Mouse (Mus musculus) forebrain, embryonic 14.5 days (tissue): ENCODE results near the gene Cwc25. TPM values are rescaled to one million over a fixed set of nuclear protein-coding genes. Genes with fewer than 3 reads are reported as not detected.

ENCODE experiments used
- ATAC-seq: fragments of 200-750 bp; cut with Nextera tagmentation; 2 replicates; pipeline ENCODE4 v1.8.0; 2017; ENCODE audit warnings: mild to moderate bottlenecking, moderate library complexity
- DNase-seq: peaks from one replicate; pipeline ENCODE4 v3.0.0-alpha.2; 2015; ENCODE audit warnings: low spot score
- H3K27ac ChIP-seq: fragments of 300-500 bp; sonication (generic); 2 replicates; pipeline ENCODE4 v1.5.1; 2014; ENCODE audit warnings: low read depth, mild to moderate bottlenecking, control low read depth, low read length, moderate library complexity
- H3K27me3 ChIP-seq: fragments of 300-500 bp; sonication (generic); replicated peaks from 2 replicates; pipeline ENCODE4 v1.6.1; 2014; ENCODE audit warnings: low read length, control low read depth, mixed read lengths; ENCODE audit not compliant: control insufficient read depth, insufficient read depth
- H3K36me3 ChIP-seq: fragments of 300-500 bp; sonication (generic); 2 replicates; pipeline ENCODE4 v1.6.1; 2014; ENCODE audit warnings: low read length, control low read depth; ENCODE audit not compliant: control insufficient read depth, insufficient read depth
- H3K4me1 ChIP-seq: fragments of 300-500 bp; sonication (generic); 2 replicates; pipeline ENCODE4 v1.6.1; 2014; ENCODE audit warnings: antibody characterized with exemption, low read length, control low read depth; ENCODE audit not compliant: control insufficient read depth, insufficient read depth
- H3K4me2 ChIP-seq: fragments of 300-500 bp; sonication (generic); 2 replicates; pipeline ENCODE4 v1.6.1; 2014; ENCODE audit warnings: mild to moderate bottlenecking, control low read depth, low read length
- H3K4me3 ChIP-seq: fragments of 300-500 bp; sonication (generic); 2 replicates; pipeline ENCODE4 v1.5.1; 2014; ENCODE audit warnings: low read depth, low read length, control low read depth
- H3K9ac ChIP-seq: fragments of 300-500 bp; sonication (generic); 2 replicates; pipeline ENCODE4 v1.6.1; 2014; ENCODE audit warnings: mild to moderate bottlenecking, low read length, control low read depth, moderate library complexity
- H3K9me3 ChIP-seq: fragments of 300-500 bp; sonication (generic); replicated peaks from 2 replicates; pipeline ENCODE4 v1.6.1; 2016; ENCODE audit warnings: low read length, control low read depth, mixed read lengths; ENCODE audit not compliant: control insufficient read depth
- WGBS: fragments of 180-500 bp; shearing (Covaris S2); extraction: QIAGEN DNeasy Blood & Tissue Kit; methylation state at CpG from one replicate; pipeline ENCODE4 v1.1.7; 2014; 5-methylcytosine and 5-hydroxymethylcytosine counted together
- polyA plus RNA-seq: library from polyadenylated mRNA; unstranded; fragments of >200 nt; fragmentation: Nextera tagmentation; extraction: Ambion mirVana; gene quantifications from 2 replicates; pipeline ENCODE4 v1.2.1, GENCODE M21; 2014

Gene Cwc25
- polyA plus RNA-seq = 9.9 and 11.1 TPM in 2 replicates

- WGBS = 1% methylated on average over 38 of the region's 38 CpGs
- peaks cover 9% of the 10 kb centered on the region for H3K4me1 ChIP-seq
- H3K4me2 ChIP-seq = peak within 1 kb of the TSS; percentile 84
- peak within 1 kb of the TSS; percentile 84 for H3K9ac ChIP-seq
- ATAC-seq (peak; percentile 96), DNase-seq (peak; percentile 98)
- H3K9me3 ChIP-seq = no peaks in the 10 kb centered on the region
- H3K4me3 ChIP-seq = peak within 1 kb of the TSS; percentile 61
- peak within 1 kb of the TSS; percentile 88 for H3K27ac ChIP-seq
- no peaks in the 10 kb centered on the region for H3K27me3 ChIP-seq
- peaks cover 26% of the 10 kb centered on the region for H3K36me3 ChIP-seq
Observed at GRCm38 (mm10) chr11:97766154-97766881, at the start of gene Cwc25. TSS of gene Cwc25 (minus strand) at chr11:97766556.

DNA sequence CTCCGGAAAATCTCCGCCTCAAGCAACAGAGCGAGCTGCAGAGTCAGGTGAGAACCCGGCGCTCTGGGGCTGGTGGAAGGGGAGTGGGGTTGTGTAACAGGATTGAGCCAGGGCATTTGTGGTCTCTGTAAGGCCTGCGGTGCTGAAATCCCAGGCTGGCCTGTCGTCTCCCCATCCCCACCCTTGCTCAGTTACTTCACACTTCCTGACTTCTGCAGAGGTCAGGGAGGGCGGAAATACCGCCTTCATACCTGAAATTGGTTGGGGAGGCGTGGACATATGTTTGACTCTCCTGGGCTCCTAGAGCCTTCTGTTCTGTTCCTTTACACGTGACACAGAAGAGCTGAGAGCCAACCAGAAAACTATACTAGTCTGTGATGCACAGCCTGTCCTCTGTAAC is 49.4 kb upstream of the Cwc25 start:
- H3K4me3 ChIP-seq = no peak overlapping the region
- DNase-seq (no peak), ATAC-seq (no peak)
- H3K4me1 ChIP-seq = peaks cover 35% of the 10 kb centered on the region
- WGBS = 74% methylated on average over 11 of the region's 11 CpGs
- H3K9ac ChIP-seq = no peak overlapping the region
- H3K4me2 ChIP-seq = no peak overlapping the region
- H3K27ac ChIP-seq = no peak overlapping the region
- H3K36me3 ChIP-seq = peaks cover 40% of the 10 kb centered on the region
- H3K27me3 ChIP-seq = no peaks in the 10 kb centered on the region
- H3K9me3 ChIP-seq = no peaks in the 10 kb centered on the region

DNA sequence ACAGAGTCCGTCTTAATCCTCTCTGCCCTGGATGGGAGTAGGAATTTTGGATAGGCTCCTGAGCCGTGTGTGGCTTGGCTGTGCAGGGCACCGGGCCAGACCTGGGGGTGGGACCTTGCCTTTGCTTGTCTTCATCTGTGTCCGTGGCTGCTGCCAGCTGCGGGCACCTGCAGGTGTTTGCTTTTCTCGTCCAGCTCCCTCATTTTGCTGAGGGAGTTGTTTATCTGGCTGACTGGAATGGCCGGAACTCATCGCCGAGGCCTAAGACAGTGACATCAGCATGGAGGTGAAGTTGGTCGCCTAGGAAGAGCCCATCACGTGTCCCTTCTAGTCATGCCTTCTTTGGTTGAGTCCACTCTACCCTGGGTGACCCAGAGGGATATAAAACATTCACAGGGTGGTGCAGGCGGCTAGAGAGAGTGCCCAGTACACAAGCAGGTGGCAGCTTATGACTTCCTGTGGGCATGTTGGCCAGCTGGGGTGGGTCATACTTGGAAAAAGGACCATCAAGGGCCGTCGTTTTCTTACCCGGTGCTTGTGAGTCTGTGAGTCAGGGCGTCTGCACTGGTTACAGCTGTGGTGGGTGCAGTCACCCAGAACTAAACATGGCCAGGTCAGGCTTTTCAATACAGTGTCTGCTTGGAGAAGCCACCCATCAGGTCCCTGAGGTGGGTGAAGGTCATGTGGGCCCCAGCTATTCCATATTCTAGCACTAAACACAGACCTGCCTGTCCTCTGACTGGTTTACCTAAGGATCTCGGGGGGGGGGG is 47.6 kb upstream of the Cwc25 start:
- peak overlapping the region; percentile 85 for H3K27ac ChIP-seq
- H3K36me3 ChIP-seq = peaks cover 46% of the 10 kb centered on the region
- peak overlapping the region; percentile 43 for H3K9ac ChIP-seq
- H3K4me1 ChIP-seq = peaks cover 44% of the 10 kb centered on the region
- no peaks in the 10 kb centered on the region for H3K27me3 ChIP-seq
- H3K9me3 ChIP-seq = no peaks in the 10 kb centered on the region
- ATAC-seq (no peak), DNase-seq (no peak)
- 73% methylated on average over 17 of the region's 17 CpGs for WGBS
- H3K4me2 ChIP-seq = no peak overlapping the region
- H3K4me3 ChIP-seq = no peak overlapping the region

DNA sequence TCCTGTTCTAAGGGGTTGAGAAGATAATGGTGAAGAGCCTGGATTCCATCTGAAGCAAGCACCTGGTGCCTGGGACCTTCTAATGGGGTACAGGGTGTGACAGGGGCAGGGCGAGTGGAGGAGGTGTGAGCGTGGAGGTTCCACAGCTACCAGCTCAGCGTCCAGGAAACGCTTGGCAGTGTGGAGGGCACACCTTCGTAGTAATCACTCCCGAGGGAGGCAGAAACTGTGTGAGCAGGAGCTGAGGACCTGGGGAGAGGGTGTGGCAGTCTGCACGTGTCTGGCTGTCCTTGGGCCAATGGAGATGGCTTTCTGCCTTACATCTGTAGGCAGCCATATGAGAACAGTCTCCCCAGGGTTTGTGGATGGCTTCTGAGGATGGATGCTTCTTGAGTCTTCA is 46.7 kb upstream of the Cwc25 start:
- H3K27me3 ChIP-seq = no peaks in the 10 kb centered on the region
- peak overlapping the region; percentile 35 for H3K4me2 ChIP-seq
- peak; percentile 28 for ATAC-seq
- H3K4me3 ChIP-seq = no peak overlapping the region
- DNase-seq = no peak
- H3K27ac ChIP-seq = peak overlapping the region; percentile 85
- H3K9me3 ChIP-seq = no peaks in the 10 kb centered on the region
- 44% methylated on average over 7 of the region's 7 CpGs for WGBS
- peak overlapping the region; percentile 43 for H3K9ac ChIP-seq
- peaks cover 45% of the 10 kb centered on the region for H3K4me1 ChIP-seq
- H3K36me3 ChIP-seq = peaks cover 53% of the 10 kb centered on the region

GRCm38 (mm10) chr11:97812491-97812921 is 46.1 kb upstream of the Cwc25 start:
- Histone ChIP-seq H3K4me2 (peak overlapping the region; percentile 35), H3K27me3 (no peaks in the 10 kb centered on the region), H3K4me1 (peaks cover 51% of the 10 kb centered on the region), H3K9ac (peak overlapping the region; percentile 43), H3K9me3 (no peaks in the 10 kb centered on the region), H3K4me3 (no peak overlapping the region), H3K36me3 (peaks cover 55% of the 10 kb centered on the region), H3K27ac (peak overlapping the region; percentile 85)
- DNase-seq (peak; percentile 89), ATAC-seq (peak; percentile 86)
- 14% methylated on average over 3 of the region's 3 CpGs for WGBS

DNA sequence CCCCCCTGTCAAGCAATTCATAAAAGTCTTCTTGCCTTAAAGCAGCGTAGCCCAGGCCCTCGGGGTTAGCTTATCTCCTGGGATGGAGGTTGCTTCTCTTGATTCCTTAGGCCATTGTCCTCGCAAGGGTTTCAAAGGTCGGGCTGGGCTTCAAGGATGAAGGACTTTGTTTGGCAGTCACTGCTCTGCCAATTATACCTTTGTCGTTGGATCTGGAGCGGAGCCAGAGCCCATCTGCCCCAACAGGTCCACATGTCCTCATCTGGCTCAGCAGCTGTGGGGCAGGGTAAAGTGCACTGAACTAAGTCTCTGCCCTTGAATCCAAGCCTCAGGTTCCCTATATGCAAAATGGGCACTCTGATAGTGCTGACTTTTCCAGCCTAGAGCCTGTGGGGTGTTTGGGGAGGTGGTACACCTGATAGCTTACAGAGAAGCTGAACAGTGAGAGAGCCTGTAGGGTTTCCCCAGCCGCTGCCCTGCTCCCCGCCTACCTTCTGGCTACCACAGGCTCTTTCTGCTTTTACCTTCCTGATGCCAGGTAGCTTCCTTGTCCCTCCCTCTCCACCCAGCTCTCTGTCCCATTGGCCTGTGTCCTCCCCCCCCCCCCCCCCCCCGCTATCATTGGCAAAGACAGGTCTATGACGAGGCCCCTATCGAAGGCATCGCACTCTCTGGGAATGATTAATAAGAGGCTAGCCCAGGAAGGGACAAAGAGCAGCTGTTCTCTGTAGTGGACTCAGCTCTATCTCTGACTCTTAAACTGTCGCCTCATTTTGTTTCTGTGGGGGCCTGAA is 45.4 kb upstream of the Cwc25 start:
- H3K4me3 ChIP-seq = no peak overlapping the region
- ATAC-seq (0 out of 2 replicates have a peak, but pooled peaks have one; percentile 7), DNase-seq (no peak)
- H3K9me3 ChIP-seq = no peaks in the 10 kb centered on the region
- peaks cover 60% of the 10 kb centered on the region for H3K36me3 ChIP-seq
- H3K27me3 ChIP-seq = no peaks in the 10 kb centered on the region
- WGBS = 27% methylated on average over 12 of the region's 13 CpGs
- H3K9ac ChIP-seq = peak overlapping the region; percentile 43
- peaks cover 52% of the 10 kb centered on the region for H3K4me1 ChIP-seq
- peak overlapping the region; percentile 85 for H3K27ac ChIP-seq
- H3K4me2 ChIP-seq = peak overlapping the region; percentile 35

- H3K4me2 ChIP-seq = no peak overlapping the region
- H3K36me3 ChIP-seq = peaks cover 52% of the 10 kb centered on the region
- H3K9me3 ChIP-seq = no peaks in the 10 kb centered on the region
- 1% methylated on average over 3 of the region's 3 CpGs for WGBS
- H3K27ac ChIP-seq = no peak overlapping the region
- ATAC-seq (no peak), DNase-seq (no peak)
- peak overlapping the region; percentile 7; the same call in 1 of the 2 replicates for H3K9ac ChIP-seq
- peaks cover 59% of the 10 kb centered on the region for H3K4me1 ChIP-seq
- no peak overlapping the region for H3K4me3 ChIP-seq
- no peaks in the 10 kb centered on the region for H3K27me3 ChIP-seq
Observed at GRCm38 (mm10) chr11:97810970-97811369, 44.6 kb upstream of the Cwc25 start.

DNA sequence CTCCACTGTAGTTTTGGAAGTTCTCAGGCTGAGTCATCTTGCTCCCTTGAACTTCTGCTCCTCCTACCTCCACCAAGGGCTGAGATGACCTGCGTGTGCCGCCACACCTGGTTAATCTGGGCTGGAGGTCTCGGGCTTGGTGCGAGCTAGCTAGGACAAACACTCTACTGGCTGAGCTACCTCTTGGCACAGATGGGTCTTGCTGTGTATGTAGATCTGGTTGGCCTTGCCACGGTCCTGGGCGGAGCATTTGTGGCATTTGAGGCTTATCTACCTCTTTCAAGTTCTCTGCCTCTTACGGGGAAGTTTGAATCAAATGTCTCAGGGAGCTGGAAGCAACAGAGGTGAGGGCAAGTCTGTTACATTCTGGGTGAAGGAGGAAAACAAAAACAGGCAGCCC is 44.0 kb upstream of the Cwc25 start:
- DNase-seq (no peak), ATAC-seq (no peak)
- no peaks in the 10 kb centered on the region for H3K27me3 ChIP-seq
- no peak overlapping the region for H3K9ac ChIP-seq
- peaks cover 46% of the 10 kb centered on the region for H3K36me3 ChIP-seq
- H3K9me3 ChIP-seq = no peaks in the 10 kb centered on the region
- H3K4me1 ChIP-seq = peaks cover 65% of the 10 kb centered on the region
- WGBS = 79% methylated on average over 7 of the region's 7 CpGs
- H3K27ac ChIP-seq = no peak overlapping the region
- no peak overlapping the region for H3K4me2 ChIP-seq
- no peak overlapping the region for H3K4me3 ChIP-seq
